In the genomic region with DNA sequence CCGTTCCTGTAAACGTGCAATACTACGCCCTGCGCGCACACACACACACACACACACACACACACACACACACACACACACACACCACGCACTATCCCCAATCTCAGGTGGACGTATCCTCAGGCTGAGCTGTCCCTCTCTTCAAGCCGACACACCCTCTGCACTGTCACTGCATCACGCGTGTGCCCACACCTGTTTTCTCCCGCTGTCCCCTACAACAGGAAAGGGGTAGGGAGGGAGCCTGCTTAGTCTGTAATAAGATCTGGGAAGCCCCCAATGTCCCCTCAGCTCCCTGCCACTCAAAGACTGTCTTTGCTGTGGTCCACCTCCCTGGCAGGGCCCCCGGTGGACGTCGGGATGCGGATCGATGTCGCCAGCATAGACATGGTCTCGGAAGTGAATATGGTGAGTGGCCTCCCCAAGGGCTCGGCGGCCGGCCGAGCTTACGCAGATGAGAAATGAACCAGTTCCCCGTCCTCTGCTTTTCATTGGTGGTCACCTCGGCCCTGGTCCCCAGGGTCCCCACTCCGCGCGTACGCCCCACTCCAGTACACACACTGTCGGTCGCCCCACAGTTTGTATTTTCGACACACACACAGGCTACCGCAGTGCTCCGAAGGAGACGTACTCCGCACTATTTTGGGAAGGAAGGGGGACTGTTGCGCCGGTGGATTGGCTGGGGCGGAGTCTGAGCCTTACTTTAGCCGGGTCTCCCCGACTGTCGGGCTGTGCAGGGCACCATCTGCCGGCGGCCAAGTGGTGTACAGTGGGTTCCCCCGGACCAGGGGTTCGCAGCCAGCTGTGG, we compare ENCODE assay signal across 8 mouse cellular contexts. TPM values are rescaled to one million over a fixed set of nuclear protein-coding genes. Genes with fewer than 3 reads are reported as not detected.
A peak's percentile ranks its signal among the peaks of the same experiment; 100 is the strongest.
DNase-seq lines count a peak whose midpoint lies in the region; ATAC-seq and TF ChIP-seq lines count a peak whose summit lies in the region.

No protein-coding gene starts in this region.

- no peaks in the 10 kb centered on the region for H3K36me3 ChIP-seq in ES-E14 (ENCODE audit: control insufficient read depth, insufficient read depth, low read length, poor library complexity, severe bottlenecking)
- no peaks in the 10 kb centered on the region for H3K36me3 ChIP-seq in forebrain, postnatal 0 days (ENCODE audit: insufficient read depth)
- no peaks in the 10 kb centered on the region for H3K36me3 ChIP-seq in lung, embryonic 16.5 days (ENCODE audit: control insufficient read depth, insufficient read depth, low read length)

- under 1% methylated on average over 46 of the region's 46 CpGs for WGBS in cerebellum, adult 2 months
- under 1% methylated on average over 46 of the region's 46 CpGs for WGBS in forebrain, postnatal 0 days
- WGBS in lung, embryonic 16.5 days = under 1% methylated on average over 46 of the region's 46 CpGs

- ATAC-seq in forebrain, postnatal 0 days = peak; percentile 93
- peak; percentile 80 to 89 for ATAC-seq in hematopoietic stem cell, adult 5-6 weeks (replicated peaks in 1 of 2; ENCODE audit: insufficient read depth in 1 of 2, low FRiP score in 2 of 2, low TSS enrichment in 1 of 2, low read depth in 1 of 2, poor library complexity in 2 of 2, severe bottlenecking in 2 of 2)
- ATAC-seq in lung, embryonic 16.5 days (ENCODE audit: low read depth) = peak; percentile 92

- H3K27ac ChIP-seq in ES-E14 (ENCODE audit: insufficient read depth, low read depth, low read length, poor library complexity, severe bottlenecking) = no peak overlapping the region
- H3K27ac ChIP-seq in cerebellum, adult 2 months (ENCODE audit: insufficient read depth, low read length) = no peak overlapping the region; the same call in 1 of the 2 replicates
- peak overlapping the region; percentile 64 for H3K27ac ChIP-seq in forebrain, postnatal 0 days (ENCODE audit: low read depth, low read length)
- no peak overlapping the region for H3K27ac ChIP-seq in lung, embryonic 16.5 days (ENCODE audit: low read length)

- H3K4me2 ChIP-seq in forebrain, postnatal 0 days (ENCODE audit: low read depth) = peak overlapping the region; percentile 87
- peak overlapping the region; percentile 80 for H3K4me2 ChIP-seq in lung, embryonic 16.5 days (ENCODE audit: low read depth, low read length)

- H3K27me3 ChIP-seq in cerebellum, adult 2 months (ENCODE audit: control insufficient read depth, insufficient read depth, low read length) = no peaks in the 10 kb centered on the region
- H3K27me3 ChIP-seq in forebrain, postnatal 0 days (ENCODE audit: insufficient read depth, low read length) = no peaks in the 10 kb centered on the region
- peaks cover 12% of the 10 kb centered on the region for H3K27me3 ChIP-seq in lung, embryonic 16.5 days (ENCODE audit: control insufficient read depth, insufficient read depth, low read depth, low read length)

- peak overlapping the region; percentile 75 to 79 for H3K4me3 ChIP-seq in ES-E14 (ENCODE audit: insufficient read depth in 1 of 2, low read depth in 1 of 2, low read length in 2 of 2, poor library complexity in 1 of 2, severe bottlenecking in 1 of 2)
- H3K4me3 ChIP-seq in cerebellum, adult 2 months (replicated peaks; ENCODE audit: insufficient read depth, low read depth, low read length) = peak overlapping the region; percentile 72
- H3K4me3 ChIP-seq in forebrain, postnatal 0 days (ENCODE audit: low read depth, low read length) = peak overlapping the region; percentile 64
- peak overlapping the region; percentile 54 for H3K4me3 ChIP-seq in lung, embryonic 16.5 days (ENCODE audit: low read length)

- peaks cover 0 to 2% of the 10 kb centered on the region in 2 experiments; a peak in 1 of 4 replicates for H3K4me1 ChIP-seq in ES-E14 (ENCODE audit: control insufficient read depth in 2 of 2, insufficient read depth in 2 of 2, low read length in 2 of 2, poor library complexity in 1 of 2)
- no peaks in the 10 kb centered on the region for H3K4me1 ChIP-seq in cerebellum, adult 2 months (ENCODE audit: control insufficient read depth, insufficient read depth, low read length)
- 0 out of 2 replicates have a peak, but pooled peaks cover 3% of the 10 kb centered on the region for H3K4me1 ChIP-seq in forebrain, postnatal 0 days (ENCODE audit: insufficient read depth)
- peaks cover 5% of the 10 kb centered on the region; the same call in 1 of the 2 replicates for H3K4me1 ChIP-seq in lung, embryonic 16.5 days (replicated peaks; ENCODE audit: control insufficient read depth, insufficient read depth, low read length)

- in situ Hi-C loops in ES-E14 (cut with MboI; ENCODE audit: low sequenced_read_pairs in 2 of 2, unreplicated experiment in 2 of 2) = no loop called here

- TF ChIP-seq POLR2A in cerebellum, adult 2 months (IDR thresholded peaks at IDR 0.05; ENCODE audit: borderline replicate concordance, insufficient read depth, low read length) = no peak

- no peak for DNase-seq in ES-E14 (ENCODE audit: low read depth, low spot score)
- peak; percentile 71 to 75 for DNase-seq in cerebellum, adult 2 months
- DNase-seq in forebrain, postnatal 0 days = peak; percentile 70
- peak; percentile 68 to 77 for DNase-seq in layer of hippocampus, postnatal 14 days (ENCODE audit: low spot score in 2 of 2)
- peak; percentile 79 for DNase-seq in right cerebral cortex, adult 18-20 months
- DNase-seq in spleen, postnatal 14 days (ENCODE audit: low spot score in 2 of 2) = no peak

- TF ChIP-seq CTCF in cerebellum, adult 2 months (IDR thresholded peaks at IDR 0.05; ENCODE audit: borderline replicate concordance, insufficient read depth, low read depth, low read length) = peak; percentile 27; the same call in 1 of the 2 replicates
- TF ChIP-seq CTCF in forebrain, postnatal 0 days (IDR thresholded peaks at IDR 0.05; ENCODE audit: low read depth) = peak; percentile 64

- no peaks in the 10 kb centered on the region for H3K9me3 ChIP-seq in ES-E14 (ENCODE audit: control insufficient read depth, insufficient read depth, low read depth, low read length)
- H3K9me3 ChIP-seq in forebrain, postnatal 0 days (ENCODE audit: low read length) = no peaks in the 10 kb centered on the region
- no peaks in the 10 kb centered on the region for H3K9me3 ChIP-seq in lung, embryonic 16.5 days (ENCODE audit: control insufficient read depth, low read length)

- H3K9ac ChIP-seq in ES-E14 (ENCODE audit: insufficient read depth, low read depth, low read length, poor library complexity, severe bottlenecking) = peak overlapping the region; percentile 44; the same call in 1 of the 2 replicates
- peak overlapping the region; percentile 63 for H3K9ac ChIP-seq in forebrain, postnatal 0 days
- H3K9ac ChIP-seq in lung, embryonic 16.5 days (ENCODE audit: low read length) = peak overlapping the region; percentile 57

TF ChIP-seq in ES-E14, 5 proteins besides CTCF, POLR2A, EP300 and RAD21:
- TF ChIP-seq MAFK (IDR thresholded peaks at IDR 0.05; ENCODE audit: insufficient read depth, low read depth, low read length) = no peak
- TF ChIP-seq ZNF384 (IDR thresholded peaks at IDR 0.05; ENCODE audit: low read depth, low read length) = no peak
- no peak for TF ChIP-seq HCFC1 (IDR thresholded peaks at IDR 0.05; ENCODE audit: borderline replicate concordance, insufficient read depth, low read length)
- no peak for TF ChIP-seq ZC3H11A (IDR thresholded peaks at IDR 0.05; ENCODE audit: borderline replicate concordance, low read depth, low read length)
- TF ChIP-seq CHD2 (IDR thresholded peaks at IDR 0.05; ENCODE audit: low read depth, low read length) = no peak

RNA-seq across cellular contexts. Expression of a gene that starts 42.6 kb away (rescaled TPM):
- total RNA-seq in ES-E14 (2012; rRNA removed) = 0.53 and 0.76 TPM in 2 replicates
- polyA plus RNA-seq in cerebellum, adult 2 months (2012; rRNA removed) = 10.8 and 13.6 TPM in 2 replicates
- 22.2 and 25.9 TPM in 2 replicates for total RNA-seq in forebrain, postnatal 0 days (2014; rRNA removed)
- 25.8 and 35.1 TPM in 2 replicates for polyA plus RNA-seq in forebrain, postnatal 0 days (2015; fragmentation: Nextera tagmentation; extraction: Ambion mirVana)
- not detected in 2 replicates for total RNA-seq in hematopoietic stem cell, adult 5-6 weeks (2017)
- total RNA-seq in layer of hippocampus, postnatal 14 days (2021) = 10 to 100 TPM; 59.2 to 63.5 TPM
- polyA plus RNA-seq in lung, embryonic 16.5 days (2015; fragmentation: Nextera tagmentation; extraction: Ambion mirVana) = 1.4 and 1.8 TPM in 2 replicates

RNA-seq across cellular contexts. Expression of a gene that starts 42.8 kb away (rescaled TPM):
- total RNA-seq in ES-E14 (2012; rRNA removed) = 0.04 and 0.05 TPM in 2 replicates
- polyA plus RNA-seq in cerebellum, adult 2 months (2012; rRNA removed) = 10.1 and 10.4 TPM in 2 replicates
- total RNA-seq in forebrain, postnatal 0 days (2014; rRNA removed) = 14.2 and 19.9 TPM in 2 replicates
- polyA plus RNA-seq in forebrain, postnatal 0 days (2015; fragmentation: Nextera tagmentation; extraction: Ambion mirVana) = 17.6 and 42.0 TPM in 2 replicates
- total RNA-seq in hematopoietic stem cell, adult 5-6 weeks (2017) = not detected in 2 replicates
- total RNA-seq in layer of hippocampus, postnatal 14 days (2021) = 100 to 1,000 TPM; 119 to 126 TPM
- 0.20 and 0.28 TPM in 2 replicates for polyA plus RNA-seq in lung, embryonic 16.5 days (2015; fragmentation: Nextera tagmentation; extraction: Ambion mirVana)

Comparison
In these comparisons a context has a peak if more than half of its experiments do, and no peak if none do; other contexts are left out.
1. DNase-seq: peak in cerebellum, adult 2 months (2 of 2), forebrain, postnatal 0 days (single experiment), layer of hippocampus, postnatal 14 days (2 of 2) and right cerebral cortex, adult 18-20 months (single experiment); none in ES-E14 (single experiment) and spleen, postnatal 14 days (0 of 2).
2. RNA of a gene that starts 42.6 kb away (total RNA-seq): 59.2 to 63.5 TPM in layer of hippocampus, postnatal 14 days and 22.2 to 25.9 TPM in forebrain, postnatal 0 days; 0.53 to 0.76 TPM in ES-E14 and not detected in hematopoietic stem cell, adult 5-6 weeks; every median in the first group is over 10 times any median in the second.
3. RNA of a gene that starts 42.8 kb away (total RNA-seq): 119 to 126 TPM in layer of hippocampus, postnatal 14 days and 14.2 to 19.9 TPM in forebrain, postnatal 0 days; 0.04 to 0.05 TPM in ES-E14 and not detected in hematopoietic stem cell, adult 5-6 weeks; every median in the first group is over 10 times any median in the second.
4. Peak in every context shown above with its lines, with median percentiles within 50 percentile points of each other: H3K4me3 ChIP-seq, H3K9ac ChIP-seq and ATAC-seq.